Mouse (Mus musculus) mesoderm, embryonic 11.5 days (tissue): ENCODE measurements around the gene Ahcy.
"Not testable (repeated sequence)": the region's sequence is repeated elsewhere in the genome, so short reads cannot be mapped to it uniquely, and the experiment has no call there.

Experiments used
- DNase-seq: peaks from one replicate; pipeline ENCODE4 v3.0.0-alpha.2; 2012; ENCODE audit warnings: low read depth, low spot score

The Ahcy gene

GRCm38 (mm10) chr2:155073978-155074765 is at the start of gene Ahcy:
TSS of gene Ahcy (minus strand) at chr2:155074497.
- DNase-seq: peak; percentile 93

- DNase-seq: no peak
These were observed 41.0 kb upstream of the Ahcy start for GRCm38 (mm10) chr2:155115216-155115830.

GRCm38 (mm10) chr2:155107276-155107675 is 33.0 kb upstream of the Ahcy start:
- DNase-seq: not testable (repeated sequence)

- DNase-seq: no peak
These were observed 29.3 kb upstream of the Ahcy start for GRCm38 (mm10) chr2:155103607-155104006.

- no peak for DNase-seq
These were observed 27.5 kb upstream of the Ahcy start for GRCm38 (mm10) chr2:155101761-155102181.

GRCm38 (mm10) chr2:155100796-155101259 is 26.5 kb upstream of the Ahcy start:
- DNase-seq: no peak

- DNase-seq: no peak
These were observed 25.9 kb upstream of the Ahcy start for GRCm38 (mm10) chr2:155099994-155100795.

GRCm38 (mm10) chr2:155099421-155099820 is 25.1 kb upstream of the Ahcy start:
- DNase-seq: no peak

GRCm38 (mm10) chr2:155098720-155099380 is 24.6 kb upstream of the Ahcy start:
- peak; percentile 27 for DNase-seq

GRCm38 (mm10) chr2:155093418-155093817 is 19.1 kb upstream of the Ahcy start:
- DNase-seq: no peak

GRCm38 (mm10) chr2:155091743-155092075 is 17.4 kb upstream of the Ahcy start:
- DNase-seq: no peak

- no peak for DNase-seq
These were observed 16.8 kb upstream of the Ahcy start for GRCm38 (mm10) chr2:155090909-155091742.

- DNase-seq: no peak
These were observed 14.0 kb upstream of the Ahcy start for GRCm38 (mm10) chr2:155088264-155088663.

- no peak for DNase-seq
These were observed 12.0 kb upstream of the Ahcy start for GRCm38 (mm10) chr2:155086328-155086727.

- DNase-seq: no peak
These were observed 10.2 kb upstream of the Ahcy start for GRCm38 (mm10) chr2:155084546-155084945.

GRCm38 (mm10) chr2:155082121-155082803 is 8.0 kb upstream of the Ahcy start:
- DNase-seq: no peak

- DNase-seq: no peak
These were observed 6.8 kb upstream of the Ahcy start for GRCm38 (mm10) chr2:155081056-155081455.

GRCm38 (mm10) chr2:155080179-155080530 is 5.9 kb upstream of the Ahcy start:
- no peak for DNase-seq

- DNase-seq: no peak
These were observed 5.3 kb upstream of the Ahcy start for GRCm38 (mm10) chr2:155079500-155080178.

GRCm38 (mm10) chr2:155075649-155076048 is 1.4 kb upstream of the Ahcy start:
- no peak for DNase-seq
